Mouse (Mus musculus) gastrocnemius, adult 8-10 months (tissue): Measurements from ENCODE around the gene Pde10a. TPM values are rescaled to one million over a fixed set of nuclear protein-coding genes. Genes with fewer than 3 reads are reported as not detected.

Experiments used
- DNase-seq, 2 experiments: peaks; one replicate each; pipeline ENCODE4 v3.0.0; 2022; ENCODE audit warnings: low spot score in 2 of 2
- total RNA-seq, 4 experiments: library from RNA; stranded (reverse); gene quantifications; 2 replicates each; pipeline ENCODE4 v1.2.4; 2022

Pde10a gene
- total RNA-seq, 4 experiments from 2014 or later = 1.5 to 4.4 (median 2.8) TPM

- no peak for DNase-seq
Observed at GRCm38 (mm10) chr17:8525971-8526740, 984 bp downstream of the Pde10a start.

GRCm38 (mm10) chr17:8526815-8527261 is 1.7 kb downstream of the Pde10a start:
- no peak for DNase-seq

GRCm38 (mm10) chr17:8528641-8529040 is 3.5 kb downstream of the Pde10a start:
- no peak for DNase-seq

- DNase-seq = no peak
Observed at GRCm38 (mm10) chr17:8532609-8533008, 7.4 kb downstream of the Pde10a start.

- no peak for DNase-seq
Observed at GRCm38 (mm10) chr17:8533828-8534227, 8.7 kb downstream of the Pde10a start.

GRCm38 (mm10) chr17:8536522-8536921 is 11.3 kb downstream of the Pde10a start:
- DNase-seq = no peak

- DNase-seq = no peak
Observed at GRCm38 (mm10) chr17:8538102-8538501, 12.9 kb downstream of the Pde10a start.

- no peak for DNase-seq
Observed at GRCm38 (mm10) chr17:8541974-8542538, 16.9 kb downstream of the Pde10a start.

GRCm38 (mm10) chr17:8546366-8546765 is 21.2 kb downstream of the Pde10a start:
- no peak for DNase-seq

- no peak for DNase-seq
Observed at GRCm38 (mm10) chr17:8548733-8549132, 23.6 kb downstream of the Pde10a start.

GRCm38 (mm10) chr17:8551641-8552040 is 26.5 kb downstream of the Pde10a start:
- DNase-seq = no peak

GRCm38 (mm10) chr17:8552346-8553035 is 27.3 kb downstream of the Pde10a start:
- DNase-seq = no peak

GRCm38 (mm10) chr17:8553601-8554000 is 28.4 kb downstream of the Pde10a start:
- no peak for DNase-seq

- no peak for DNase-seq
Observed at GRCm38 (mm10) chr17:8554219-8554618, 29.0 kb downstream of the Pde10a start.

GRCm38 (mm10) chr17:8555785-8556184 is 30.6 kb downstream of the Pde10a start:
- DNase-seq = no peak

GRCm38 (mm10) chr17:8556223-8556622 is 31.1 kb downstream of the Pde10a start:
- DNase-seq = no peak

- no peak for DNase-seq
Observed at GRCm38 (mm10) chr17:8557926-8558325, 32.8 kb downstream of the Pde10a start.

- no peak for DNase-seq
Observed at GRCm38 (mm10) chr17:8562101-8562885, 37.1 kb downstream of the Pde10a start.

- no peak for DNase-seq
Observed at GRCm38 (mm10) chr17:8562886-8563280, 37.7 kb downstream of the Pde10a start.

- DNase-seq = no peak
Observed at GRCm38 (mm10) chr17:8566850-8567249, 41.7 kb downstream of the Pde10a start, which contains the start of gene Gm17087. Gene Gm17087, minus strand, starts transcription at chr17:8566950.

GRCm38 (mm10) chr17:8573542-8574260 is 48.5 kb downstream of the Pde10a start:
- DNase-seq = no peak
